Mouse (Mus musculus) heart, postnatal 0 days (tissue): ENCODE measurements around the gene Fam163b.

Source experiments
- CTCF ChIP-seq: IDR thresholded peaks from 2 replicates; pipeline ENCODE4 v1.5.1; 2016; ENCODE audit warnings: antibody characterized with exemption, control low read depth, low read depth
- EP300 ChIP-seq: IDR thresholded peaks from 2 replicates; pipeline ENCODE4 v1.6.1; 2016; ENCODE audit warnings: antibody characterized with exemption, low read depth

- TF ChIP-seq CTCF (no peak), EP300 (no peak)
Measured at GRCm38 (mm10) chr2:27128990-27129389, 13.3 kb downstream of the Fam163b start.
